Mouse (Mus musculus): ENCODE results near the gene Klhl21. TPM values are rescaled to one million over a fixed set of nuclear protein-coding genes. Genes with fewer than 3 reads are reported as not detected.

Klhl21 gene
- polyA plus RNA-seq (2015; fragmentation: Nextera tagmentation; extraction: Ambion mirVana), result 24.9 and 27.0 TPM in 2 replicates

DNA sequence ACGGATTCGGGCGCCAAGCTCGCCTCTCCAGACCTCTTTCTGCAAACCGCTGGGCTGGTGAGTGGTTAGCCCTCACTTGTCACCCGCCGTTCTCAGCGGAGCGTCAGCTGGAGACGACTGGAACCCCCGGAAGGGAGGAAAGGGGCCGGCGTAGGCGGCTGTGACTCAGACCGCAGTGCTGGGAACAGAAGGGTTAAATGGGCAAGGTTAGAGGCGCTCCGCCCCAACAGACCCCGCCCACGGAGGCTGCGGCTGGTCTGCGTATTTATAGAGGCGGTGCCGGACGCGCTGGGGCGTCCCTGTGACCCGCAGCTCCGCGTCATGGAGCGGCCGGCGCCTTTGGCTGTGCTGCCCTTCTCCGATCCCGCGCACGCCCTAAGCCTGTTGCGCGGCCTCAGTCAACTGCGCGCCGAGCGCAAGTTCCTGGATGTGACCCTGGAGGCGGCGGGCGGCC lies at the start of gene Klhl21:
Klhl21 (plus strand) TSS at position 182 of the 454 bp plus-strand sequence.

DNA sequence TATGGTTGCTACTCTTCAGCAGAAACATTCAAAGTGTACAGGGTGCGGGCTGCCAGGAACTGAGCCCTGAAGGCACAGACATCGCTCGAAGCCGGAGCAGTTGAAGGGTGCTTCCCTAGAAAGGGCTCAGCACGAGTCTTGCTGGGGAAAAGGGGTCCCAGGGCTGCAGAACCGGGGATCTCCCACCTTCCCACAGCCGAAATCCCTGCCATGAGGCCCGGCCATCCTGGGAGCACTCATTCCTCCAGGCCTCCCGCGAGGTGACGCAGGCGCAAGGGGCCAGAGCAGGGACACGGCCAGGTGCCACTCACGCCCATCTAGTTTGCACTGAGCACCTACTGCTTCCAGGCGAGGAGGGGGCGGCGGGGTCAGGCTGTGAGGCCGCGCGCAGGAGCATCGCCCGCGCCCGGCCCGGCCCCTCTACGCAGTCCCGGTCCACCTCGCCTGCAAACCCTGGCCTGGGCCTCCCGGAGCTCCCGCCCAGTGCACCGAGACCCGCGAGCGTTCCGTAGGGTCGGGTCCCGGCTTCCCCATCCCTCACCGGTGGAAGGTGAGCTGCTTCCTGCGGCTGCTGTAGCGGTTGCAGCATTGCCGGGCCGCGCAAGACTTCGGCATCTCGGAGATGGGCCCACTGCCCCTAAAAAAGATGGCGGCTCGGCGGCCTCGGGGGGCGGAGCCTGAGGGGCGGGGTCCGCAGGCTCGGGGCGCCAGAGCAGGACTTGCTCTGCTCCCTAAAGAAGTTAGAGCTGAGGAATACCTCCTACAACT lies 20.1 kb upstream of the Klhl21 start, which contains the start of gene Thap3:
Thap3 (minus strand) TSS at position 656 of the 768 bp plus-strand sequence.

GRCm38 (mm10) chr4:151996173-151996950 lies 12.2 kb upstream of the Klhl21 start, which contains the start of gene Phf13:
Gene Phf13, minus strand, starts transcription at chr4:151996258.

DNA sequence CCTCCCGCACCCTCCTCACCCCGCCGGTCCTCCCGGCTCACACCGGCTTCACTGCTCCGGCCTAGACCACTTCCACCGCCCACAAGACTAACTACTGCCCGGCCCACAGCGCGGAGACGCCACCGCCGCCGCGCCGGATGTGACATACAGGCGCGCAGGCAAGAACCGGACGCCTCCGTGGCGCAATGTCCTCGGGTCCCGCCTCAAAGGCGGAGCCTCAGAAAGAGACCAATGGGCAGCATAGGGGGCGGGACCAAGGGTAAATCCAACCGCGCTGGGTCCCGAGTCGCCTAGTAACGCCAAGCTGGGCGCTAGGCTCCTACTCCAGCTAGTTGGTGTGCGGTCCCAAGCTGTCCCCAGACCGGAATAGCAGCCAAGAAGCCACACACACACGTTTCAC lies 18.9 kb downstream of the Klhl21 start, which contains the start of gene Zbtb48:
Zbtb48 (minus strand) TSS at position 148 of the 400 bp plus-strand sequence.

GRCm38 (mm10) chr4:152038225-152038984 lies 29.8 kb downstream of the Klhl21 start, which contains the start of gene Tas1r1:
Gene Tas1r1, minus strand, starts transcription at chr4:152038568.

GRCm38 (mm10) chr4:152038985-152039830 lies 30.6 kb downstream of the Klhl21 start, which contains the start of gene Nol9:
Gene Nol9, plus strand, starts transcription at chr4:152039321.

Other genes with a start within 250 kb of the Klhl21 start
- gene Camta1, start 146.9 kb upstream of the Klhl21 start, polyA plus RNA-seq (2015; fragmentation: Nextera tagmentation; extraction: Ambion mirVana), result 58.7 and 71.7 TPM in 2 replicates
- 27.4 and 30.3 TPM in 2 replicates for gene Dnajc11, start 75.1 kb upstream of the Klhl21 start, polyA plus RNA-seq (2015; fragmentation: Nextera tagmentation; extraction: Ambion mirVana)
- 23.2 and 34.7 TPM in 2 replicates for gene Thap3, start 19.8 kb upstream of the Klhl21 start, polyA plus RNA-seq (2015; fragmentation: Nextera tagmentation; extraction: Ambion mirVana)
- 18.1 and 18.7 TPM in 2 replicates for gene Phf13, start 12.5 kb upstream of the Klhl21 start, polyA plus RNA-seq (2015; fragmentation: Nextera tagmentation; extraction: Ambion mirVana)
- 6.2 and 6.4 TPM in 2 replicates for gene Zbtb48, start 18.9 kb downstream of the Klhl21 start, polyA plus RNA-seq (2015; fragmentation: Nextera tagmentation; extraction: Ambion mirVana)
- gene Tas1r1, start 29.8 kb downstream of the Klhl21 start, polyA plus RNA-seq (2015; fragmentation: Nextera tagmentation; extraction: Ambion mirVana), result 0.08 TPM in 1 of 2 replicates, not detected in the other
- gene Nol9, start 30.5 kb downstream of the Klhl21 start, polyA plus RNA-seq (2015; fragmentation: Nextera tagmentation; extraction: Ambion mirVana), result 14.1 and 14.7 TPM in 2 replicates
- 7.8 TPM in 2 replicates for gene Plekhg5, start 63.7 kb downstream of the Klhl21 start, polyA plus RNA-seq (2015; fragmentation: Nextera tagmentation; extraction: Ambion mirVana)
- 0.16 and 0.41 TPM in 2 replicates for gene Tnfrsf25, start 107.1 kb downstream of the Klhl21 start, polyA plus RNA-seq (2015; fragmentation: Nextera tagmentation; extraction: Ambion mirVana)
- gene Espn, start 143.6 kb downstream of the Klhl21 start, polyA plus RNA-seq (2015; fragmentation: Nextera tagmentation; extraction: Ambion mirVana), result 0.65 and 0.78 TPM in 2 replicates
- gene Hes2, start 150.1 kb downstream of the Klhl21 start, polyA plus RNA-seq (2015; fragmentation: Nextera tagmentation; extraction: Ambion mirVana), result not detected in 2 replicates
- 26.4 and 29.8 TPM in 2 replicates for gene Acot7, start 169.3 kb downstream of the Klhl21 start, polyA plus RNA-seq (2015; fragmentation: Nextera tagmentation; extraction: Ambion mirVana)

All from urinary bladder, postnatal 0 days (tissue).